Comparison of ENCODE assay signal across 8 mouse cellular contexts in the genomic region with DNA sequence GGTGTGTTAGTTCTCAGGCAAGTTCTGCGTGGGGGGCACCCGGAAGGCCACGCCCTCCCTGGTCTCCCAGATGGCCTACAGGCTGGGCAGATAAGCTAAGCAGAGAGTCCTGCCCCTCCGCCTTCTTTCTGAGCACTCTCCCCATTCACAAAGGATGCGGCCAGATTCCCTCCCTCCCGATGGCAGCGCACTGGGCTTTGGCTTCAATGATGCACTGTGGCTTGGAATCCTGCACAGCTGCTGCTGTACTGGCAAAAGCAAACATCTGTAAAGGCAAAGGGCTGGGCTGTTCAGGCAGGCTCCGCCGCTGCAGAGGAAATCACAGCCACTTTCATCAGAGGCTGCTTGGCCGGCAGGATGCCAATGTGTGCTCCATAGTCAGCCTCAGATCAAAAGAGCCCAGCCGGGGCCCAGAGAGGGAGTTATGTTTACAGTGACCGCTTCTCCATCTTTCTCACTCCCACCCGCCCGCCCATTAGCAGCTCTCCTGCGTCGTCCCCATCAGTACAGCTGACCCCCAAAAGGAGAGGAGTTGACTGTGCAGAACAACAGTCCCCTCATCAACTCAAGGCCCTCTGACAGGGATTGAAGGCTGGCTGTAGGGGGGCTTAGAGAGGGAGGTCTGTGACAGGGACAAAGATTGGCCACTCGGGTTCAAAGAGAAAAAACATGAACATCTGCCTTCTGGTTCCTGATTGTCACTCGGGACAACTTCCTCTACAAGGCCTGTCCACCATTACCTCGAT. TPM values are rescaled to one million over a fixed set of nuclear protein-coding genes. Genes with fewer than 3 reads are reported as not detected.
DNase-seq lines count a peak whose midpoint lies in the region; ATAC-seq lines count a peak whose summit lies in the region.

No protein-coding gene starts in this region.

- H3K27ac ChIP-seq in forebrain, embryonic 10.5 days = peak overlapping the region; percentile 84
- peak overlapping the region; percentile 77 for H3K27ac ChIP-seq in hindbrain, embryonic 12.5 days
- H3K27ac ChIP-seq in liver, embryonic 15.5 days (replicated peaks) = peak overlapping the region; percentile 81
- peak overlapping the region; percentile 74 for H3K27ac ChIP-seq in neural tube, embryonic 12.5 days

- DNase-seq in heart, adult 11 months = peak; percentile 97
- DNase-seq in heart, adult 8-10 months (ENCODE audit: low spot score) = no peak
- DNase-seq in adrenal gland, postnatal 10 days = peak; percentile 80
- DNase-seq in forebrain, embryonic 10.5 days (ENCODE audit: extremely low spot score, low spot score) = peak; percentile 51

- peaks cover 60% of the 10 kb centered on the region for H3K4me1 ChIP-seq in forebrain, embryonic 10.5 days
- peaks cover 59% of the 10 kb centered on the region for H3K4me1 ChIP-seq in hindbrain, embryonic 12.5 days
- H3K4me1 ChIP-seq in liver, embryonic 15.5 days (replicated peaks) = peaks cover 72% of the 10 kb centered on the region
- H3K4me1 ChIP-seq in neural tube, embryonic 12.5 days = peaks cover 53% of the 10 kb centered on the region

- no peaks in the 10 kb centered on the region for H3K9me3 ChIP-seq in forebrain, embryonic 10.5 days
- H3K9me3 ChIP-seq in hindbrain, embryonic 12.5 days (replicated peaks) = no peaks in the 10 kb centered on the region
- no peaks in the 10 kb centered on the region for H3K9me3 ChIP-seq in liver, embryonic 15.5 days (replicated peaks)
- H3K9me3 ChIP-seq in neural tube, embryonic 12.5 days = no peaks in the 10 kb centered on the region

- H3K9ac ChIP-seq in hindbrain, embryonic 12.5 days = peak overlapping the region; percentile 44
- 0 out of 2 replicates have a peak overlapping the region, but pooled peaks have one; percentile 15 for H3K9ac ChIP-seq in liver, embryonic 15.5 days
- peak overlapping the region; percentile 48; the same call in 1 of the 2 replicates for H3K9ac ChIP-seq in neural tube, embryonic 12.5 days

- no peaks in the 10 kb centered on the region for H3K27me3 ChIP-seq in forebrain, embryonic 10.5 days (ENCODE audit: poor library complexity, severe bottlenecking)
- no peaks in the 10 kb centered on the region for H3K27me3 ChIP-seq in hindbrain, embryonic 12.5 days
- no peaks in the 10 kb centered on the region for H3K27me3 ChIP-seq in liver, embryonic 15.5 days
- H3K27me3 ChIP-seq in neural tube, embryonic 12.5 days (replicated peaks) = no peaks in the 10 kb centered on the region

- H3K4me2 ChIP-seq in hindbrain, embryonic 12.5 days (replicated peaks) = peak overlapping the region; percentile 32
- H3K4me2 ChIP-seq in liver, embryonic 15.5 days = peak overlapping the region; percentile 58
- peak overlapping the region; percentile 49 for H3K4me2 ChIP-seq in neural tube, embryonic 12.5 days (replicated peaks)

- H3K4me3 ChIP-seq in forebrain, embryonic 10.5 days = peak overlapping the region; percentile 33
- H3K4me3 ChIP-seq in hindbrain, embryonic 12.5 days = no peak overlapping the region
- peak overlapping the region; percentile 21 for H3K4me3 ChIP-seq in liver, embryonic 15.5 days (replicated peaks)
- no peak overlapping the region for H3K4me3 ChIP-seq in neural tube, embryonic 12.5 days

- ATAC-seq in hindbrain, embryonic 12.5 days (ENCODE audit: low FRiP score) = peak; percentile 51
- ATAC-seq in liver, embryonic 15.5 days (ENCODE audit: insufficient read depth) = peak; percentile 71
- ATAC-seq in neural tube, embryonic 12.5 days (ENCODE audit: low FRiP score, low read depth) = peak; percentile 42
- no peak for ATAC-seq in frontal cortex, adult (ENCODE audit: low TSS enrichment)

- 30% methylated on average over 19 of the region's 19 CpGs for WGBS in forebrain, embryonic 10.5 days
- 4% methylated on average over 19 of the region's 19 CpGs for WGBS in hindbrain, embryonic 12.5 days
- 10% methylated on average over 19 of the region's 19 CpGs for WGBS in liver, embryonic 15.5 days (ENCODE audit: insufficient replicate concordance)
- WGBS in neural tube, embryonic 12.5 days = 7% methylated on average over 19 of the region's 19 CpGs

- H3K36me3 ChIP-seq in forebrain, embryonic 10.5 days (replicated peaks) = peaks cover 64% of the 10 kb centered on the region
- H3K36me3 ChIP-seq in hindbrain, embryonic 12.5 days = peaks cover 44% of the 10 kb centered on the region
- H3K36me3 ChIP-seq in liver, embryonic 15.5 days (replicated peaks) = peaks cover 44% of the 10 kb centered on the region
- peaks cover 37% of the 10 kb centered on the region for H3K36me3 ChIP-seq in neural tube, embryonic 12.5 days

RNA-seq across cellular contexts. Expression of a gene that starts 21.0 kb away (rescaled TPM):
- total RNA-seq in heart, adult 8-10 months (2022) = 10 to 100 TPM; 13.7 to 24.0 (median 16.5) TPM
- 10 to 100 TPM; 41.1 to 58.1 TPM for total RNA-seq in adrenal gland, postnatal 10 days (2021)
- 50.8 and 51.2 TPM in 2 replicates for polyA plus RNA-seq in forebrain, embryonic 10.5 days (2016; fragmentation: Nextera tagmentation; extraction: Ambion mirVana)
- polyA plus RNA-seq in hindbrain, embryonic 12.5 days (2016; fragmentation: Nextera tagmentation; extraction: Ambion mirVana) = 70.8 and 78.6 TPM in 2 replicates
- 16.5 and 17.3 TPM in 2 replicates for polyA plus RNA-seq in liver, embryonic 15.5 days (2015; fragmentation: Nextera tagmentation; extraction: Ambion mirVana)
- polyA plus RNA-seq in neural tube, embryonic 12.5 days (2016; fragmentation: Nextera tagmentation; extraction: Ambion mirVana) = 70.9 and 71.2 TPM in 2 replicates

RNA-seq across cellular contexts. Expression of a gene that starts 37.7 kb away (rescaled TPM):
- total RNA-seq in heart, adult 8-10 months (2022) = 10 to 100 TPM; 11.5 to 15.5 (median 13.7) TPM
- total RNA-seq in adrenal gland, postnatal 10 days (2021) = 10 to 100 TPM; 18.2 to 22.5 TPM
- 7.7 and 11.1 TPM in 2 replicates for polyA plus RNA-seq in forebrain, embryonic 10.5 days (2016; fragmentation: Nextera tagmentation; extraction: Ambion mirVana)
- 14.4 and 20.4 TPM in 2 replicates for polyA plus RNA-seq in hindbrain, embryonic 12.5 days (2016; fragmentation: Nextera tagmentation; extraction: Ambion mirVana)
- polyA plus RNA-seq in liver, embryonic 15.5 days (2015; fragmentation: Nextera tagmentation; extraction: Ambion mirVana) = 11.4 and 12.9 TPM in 2 replicates
- polyA plus RNA-seq in neural tube, embryonic 12.5 days (2016; fragmentation: Nextera tagmentation; extraction: Ambion mirVana) = 12.6 and 14.6 TPM in 2 replicates

Comparison
In these comparisons a context has a peak if more than half of its experiments do, and no peak if none do; other contexts are left out.
1. H3K4me3 ChIP-seq: peak in forebrain, embryonic 10.5 days (single experiment) and liver, embryonic 15.5 days (single experiment); none in hindbrain, embryonic 12.5 days (single experiment) and neural tube, embryonic 12.5 days (single experiment).
2. Peak in every context shown above with its lines, with median percentiles within 50 percentile points of each other: H3K27ac ChIP-seq, H3K4me2 ChIP-seq and H3K9ac ChIP-seq.